Mouse (Mus musculus) liver, embryonic 14.5 days (tissue): Measurements from ENCODE around the gene Psmb2. TPM values are rescaled to one million over a fixed set of nuclear protein-coding genes. Genes with fewer than 3 reads are reported as not detected.

Experiments
- ATAC-seq: fragments of 200-750 bp; cut with Nextera tagmentation; 2 replicates; pipeline ENCODE4 v1.8.0; 2017; ENCODE audit warnings: moderate number of reproducible peaks, mild to moderate bottlenecking, moderate library complexity; ENCODE audit not compliant: insufficient read depth
- DNase-seq, 3 experiments: peaks; one replicate each; pipeline ENCODE4 v3.0.0-alpha.2; 2012 to 2013; ENCODE audit warnings: low read depth in 3 of 3, low spot score in 3 of 3
- H3K27ac ChIP-seq: fragments of 300-500 bp; sonication (generic); 2 replicates; pipeline ENCODE4 v1.5.1; 2014; ENCODE audit warnings: moderate library complexity, mild to moderate bottlenecking, control low read depth, inconsistent platforms
- H3K27me3 ChIP-seq: fragments of 300-500 bp; sonication (generic); 2 replicates; pipeline ENCODE4 v1.6.1; 2014; ENCODE audit warnings: mild to moderate bottlenecking, low read length, moderate library complexity; ENCODE audit not compliant: control insufficient read depth, insufficient read depth
- H3K36me3 ChIP-seq: fragments of 300-500 bp; sonication (generic); replicated peaks from 2 replicates; pipeline ENCODE4 v1.6.1; 2014; ENCODE audit warnings: low read depth; ENCODE audit not compliant: control insufficient read depth, insufficient read depth
- H3K4me1 ChIP-seq, 2 experiments: fragments of 200-500 bp in 1 of 2; fragments of 300-500 bp in 1 of 2; sonication (generic) in 1 of 2; replicated peaks; 2 replicates each; pipeline ENCODE4 v1.6.1; 2012 to 2014; ENCODE audit warnings: antibody characterized with exemption in 1 of 2, inconsistent platforms in 1 of 2, low read length in 1 of 2; ENCODE audit not compliant: control insufficient read depth in 2 of 2, insufficient read depth in 2 of 2
- H3K4me2 ChIP-seq: fragments of 300-500 bp; sonication (generic); 2 replicates; pipeline ENCODE4 v1.6.1; 2014; ENCODE audit warnings: low read depth, mild to moderate bottlenecking, control low read depth, moderate library complexity
- H3K4me3 ChIP-seq, 2 experiments: fragments of 200-500 bp in 1 of 2; fragments of 300-500 bp in 1 of 2; sonication (generic) in 1 of 2; 2 replicates each; pipeline ENCODE4 v1.5.1; 2012 to 2014; ENCODE audit warnings: low read depth in 2 of 2, low read length in 2 of 2, mild to moderate bottlenecking in 2 of 2, control low read depth in 1 of 2, inconsistent platforms in 1 of 2, moderate library complexity in 1 of 2; ENCODE audit not compliant: insufficient read depth in 1 of 2
- H3K9ac ChIP-seq: fragments of 300-500 bp; sonication (generic); replicated peaks from 2 replicates; pipeline ENCODE4 v1.6.1; 2014; ENCODE audit warnings: mild to moderate bottlenecking, control low read depth, moderate library complexity
- H3K9me3 ChIP-seq: fragments of 300-500 bp; sonication (generic); 2 replicates; pipeline ENCODE4 v1.6.1; 2016; ENCODE audit warnings: low read length, mixed read lengths; ENCODE audit not compliant: control insufficient read depth
- CTCF ChIP-seq: IDR thresholded peaks from 2 replicates; pipeline ENCODE4 v1.5.1; 2016; ENCODE audit warnings: antibody characterized with exemption, low read depth, control low read depth
- EP300 ChIP-seq: IDR thresholded peaks from 2 replicates; pipeline ENCODE4 v1.6.1; 2016; ENCODE audit warnings: antibody characterized with exemption, low read depth
- WGBS: fragments of 180-500 bp; shearing (Covaris S2); extraction: QIAGEN DNeasy Blood & Tissue Kit; methylation state at CpG from one replicate; pipeline ENCODE4 v1.1.7; 2014; ENCODE audit not compliant: insufficient replicate concordance; 5-methylcytosine and 5-hydroxymethylcytosine counted together
- polyA plus RNA-seq, 2 experiments: library from polyadenylated mRNA; depleted of rRNA in 1 of 2; stranded (reverse) in 1 of 2; unstranded in 1 of 2; fragments of >200 nt; fragmentation: Nextera tagmentation in 1 of 2; extraction: Ambion mirVana in 1 of 2; gene quantifications; 2 replicates each; pipeline versions ENCODE4 v1.2.1 to v1.2.3; 2012 to 2014

The Psmb2 gene
- polyA plus RNA-seq, 2 experiments: 129 to 298 TPM

DNA sequence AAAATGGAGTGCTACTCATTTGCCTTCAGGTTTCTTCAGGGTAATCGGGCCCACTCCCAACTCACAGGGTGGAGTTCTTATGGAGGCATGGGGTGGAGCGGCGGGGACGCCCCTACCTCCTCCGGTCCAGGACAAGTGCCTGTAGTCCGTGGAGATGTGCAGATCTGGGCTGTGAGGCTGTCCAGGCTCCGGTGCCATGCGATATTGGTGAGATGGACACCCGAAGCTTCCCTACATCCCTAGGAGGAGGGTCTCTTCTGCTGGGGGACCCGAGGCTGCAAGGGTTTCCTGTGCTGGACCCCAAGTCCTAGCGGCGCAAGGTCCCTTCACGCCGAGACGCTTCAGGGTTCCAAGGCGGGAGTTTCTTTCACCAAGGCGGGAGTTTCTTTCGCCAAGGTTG is 54.7 kb downstream of the Psmb2 start:
- no peak overlapping the region for H3K4me2 ChIP-seq
- WGBS: 5% methylated on average over 18 of the region's 18 CpGs
- H3K9me3 ChIP-seq: no peaks in the 10 kb centered on the region

DNA sequence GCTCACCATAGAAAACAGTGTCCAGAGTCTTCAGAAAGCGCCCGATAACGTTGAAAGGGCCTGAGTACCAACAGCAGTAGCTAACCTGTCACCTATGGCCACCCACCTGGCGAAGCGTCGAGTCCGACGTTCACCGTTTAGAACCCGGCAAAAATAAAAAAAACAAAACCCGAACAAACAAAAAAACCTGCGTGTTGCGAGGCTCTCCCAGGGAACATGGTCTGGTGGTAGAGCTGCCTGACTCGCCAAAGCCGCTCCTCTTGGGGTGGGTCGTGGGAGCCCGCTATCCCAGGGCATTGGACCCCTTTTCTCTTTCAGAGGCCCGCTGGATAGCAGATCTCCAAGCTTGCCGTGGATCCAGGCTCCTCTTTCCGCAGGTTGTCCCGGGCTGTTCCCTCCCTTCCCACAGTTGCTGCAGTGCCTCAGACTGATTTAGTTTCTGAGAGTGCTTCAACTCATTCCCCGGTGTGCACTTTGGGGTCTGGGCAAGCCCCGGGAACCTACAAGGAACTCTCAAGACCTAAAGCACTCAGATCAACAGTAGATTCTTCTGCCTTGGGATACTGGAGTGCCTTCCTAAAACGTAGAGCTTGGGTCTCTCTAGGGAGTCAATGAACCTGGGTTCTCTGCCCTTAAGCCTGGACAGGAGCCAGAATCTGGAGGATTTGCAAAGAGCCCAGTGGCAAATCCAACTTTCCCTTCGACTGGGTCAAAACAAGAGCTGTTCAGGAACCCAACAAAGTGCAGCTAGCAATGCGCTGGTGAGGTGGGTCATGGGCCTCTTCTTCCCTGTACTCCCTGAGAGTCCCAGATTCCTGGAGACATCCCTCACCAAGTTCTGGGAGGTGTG is 55.3 kb downstream of the Psmb2 start:
- H3K4me2 ChIP-seq: no peak overlapping the region
- no peak for DNase-seq
- H3K27me3 ChIP-seq: peaks cover 84% of the 10 kb centered on the region

More for the DNA sequence above, 54.7 kb downstream of the Psmb2 start:
- H3K27ac ChIP-seq: no peak overlapping the region
- no peaks in the 10 kb centered on the region for H3K4me1 ChIP-seq
- no peak for DNase-seq
- peaks cover 78% of the 10 kb centered on the region for H3K27me3 ChIP-seq
- H3K9ac ChIP-seq: no peak overlapping the region
- no peaks in the 10 kb centered on the region for H3K36me3 ChIP-seq
- no peak for TF ChIP-seq EP300
- no peak for TF ChIP-seq CTCF
- no peak for ATAC-seq
- no peak overlapping the region for H3K4me3 ChIP-seq

DNA sequence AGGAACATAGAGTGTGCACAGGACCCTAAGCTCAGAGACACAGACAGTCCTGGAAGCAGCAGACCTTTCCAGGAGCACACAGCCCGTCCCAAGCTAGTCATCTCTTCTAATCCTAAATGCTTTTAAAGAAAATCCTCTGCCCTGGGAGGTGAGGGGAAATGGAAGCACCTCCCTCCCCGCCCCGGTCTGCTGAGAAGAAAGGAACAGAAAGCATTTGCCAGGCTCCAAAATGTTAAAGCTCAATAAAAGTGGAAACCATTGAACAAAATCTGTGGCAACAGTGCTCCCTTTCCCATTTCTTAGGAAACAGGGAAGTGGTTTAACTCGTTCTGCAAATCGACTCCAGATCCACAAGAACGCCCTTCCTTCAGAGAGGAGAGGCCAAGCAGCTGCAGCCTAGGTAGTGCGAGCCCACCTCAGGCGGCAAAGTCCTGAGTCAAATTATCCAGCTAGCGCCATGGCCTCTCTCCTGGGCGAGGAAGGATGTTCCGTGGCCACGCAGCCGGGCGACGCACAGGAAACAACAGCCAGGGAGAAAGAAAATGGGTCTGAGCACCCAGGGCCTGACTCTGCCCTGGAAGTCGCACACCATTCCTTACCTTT is 56.7 kb downstream of the Psmb2 start:
- H3K9ac ChIP-seq: no peak overlapping the region
- no peak overlapping the region for H3K4me3 ChIP-seq
- ATAC-seq: no peak
- peaks cover 95% of the 10 kb centered on the region for H3K27me3 ChIP-seq
- no peak for DNase-seq
- H3K4me1 ChIP-seq: no peaks in the 10 kb centered on the region
- TF ChIP-seq CTCF (no peak), EP300 (no peak)
- WGBS: 3% methylated on average over 16 of the region's 16 CpGs
- H3K36me3 ChIP-seq: no peaks in the 10 kb centered on the region
- H3K4me2 ChIP-seq: no peak overlapping the region
- H3K27ac ChIP-seq: no peak overlapping the region
- H3K9me3 ChIP-seq: no peaks in the 10 kb centered on the region

More for the DNA sequence above, 55.3 kb downstream of the Psmb2 start:
- no peak overlapping the region for H3K4me3 ChIP-seq
- 6% methylated on average over 26 of the region's 26 CpGs for WGBS
- TF ChIP-seq CTCF (no peak), EP300 (no peak)
- no peak overlapping the region for H3K27ac ChIP-seq
- ATAC-seq: no peak
- H3K36me3 ChIP-seq: no peaks in the 10 kb centered on the region
- no peaks in the 10 kb centered on the region for H3K4me1 ChIP-seq
- H3K9ac ChIP-seq: no peak overlapping the region
- no peaks in the 10 kb centered on the region for H3K9me3 ChIP-seq

DNA sequence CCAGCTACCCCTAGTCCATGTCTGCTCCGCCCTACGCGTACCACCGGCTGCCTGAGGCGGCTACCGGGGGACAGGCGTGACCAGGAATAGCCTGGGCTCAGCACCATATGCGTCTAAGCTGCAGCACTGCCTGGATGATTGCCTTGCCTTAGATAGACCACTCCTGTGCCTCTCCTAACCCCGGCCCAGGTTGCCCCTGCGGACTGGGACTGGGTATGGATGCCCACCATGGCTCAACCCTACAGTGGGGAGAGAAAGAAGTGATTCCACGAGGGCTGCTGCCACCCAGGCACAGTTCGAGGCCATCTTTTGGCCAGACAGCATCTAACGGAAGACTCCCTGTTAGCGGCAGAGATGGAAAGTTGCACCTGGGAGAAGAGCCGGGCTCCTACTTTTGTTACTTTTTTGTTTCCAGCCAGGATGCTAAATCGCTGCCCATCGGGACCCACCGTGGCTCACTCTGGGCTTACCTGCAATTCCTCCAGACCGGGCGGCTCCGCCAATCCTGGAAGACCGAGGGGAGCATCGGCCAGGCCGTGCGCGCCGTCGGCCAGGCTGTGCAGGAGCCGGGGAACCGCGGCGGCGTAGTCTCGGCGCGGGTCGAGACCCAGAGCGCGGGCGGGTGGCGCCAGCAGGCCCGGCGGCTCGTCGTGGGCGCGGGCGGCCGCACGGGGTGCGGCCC is 57.4 kb downstream of the Psmb2 start:
- TF ChIP-seq CTCF: no peak
- no peak for TF ChIP-seq EP300
- Histone ChIP-seq H3K9me3 (no peaks in the 10 kb centered on the region), H3K4me2 (peak overlapping the region; percentile 36), H3K4me3 (peak overlapping the region in 1 of 2 experiments; percentile 27; a peak in 2 of 4 replicates), H3K36me3 (no peaks in the 10 kb centered on the region), H3K4me1 (no peaks in the 10 kb centered on the region), H3K27ac (no peak overlapping the region), H3K9ac (no peak overlapping the region), H3K27me3 (peaks cover 88% of the 10 kb centered on the region)
- ATAC-seq (no peak), DNase-seq (no peak)
- 4% methylated on average over 51 of the region's 51 CpGs for WGBS
